Mouse (Mus musculus): ENCODE results near the gene Myt1l. TPM values are rescaled to one million over a fixed set of nuclear protein-coding genes. Genes with fewer than 3 reads are reported as not detected.

Myt1l gene
- polyA plus RNA-seq, 1 experiment from 2014 or later = 0.16 TPM

GRCm38 (mm10) chr12:29809569-29810185 is 281.5 kb downstream of the Myt1l start:
- no peak for DNase-seq (ENCODE audit: low spot score)

GRCm38 (mm10) chr12:29815466-29815865 is 287.3 kb downstream of the Myt1l start:
- no peak for DNase-seq (ENCODE audit: low spot score)

GRCm38 (mm10) chr12:29816130-29816529 is 287.9 kb downstream of the Myt1l start:
- no peak for DNase-seq (ENCODE audit: low spot score)

GRCm38 (mm10) chr12:29816761-29817160 is 288.6 kb downstream of the Myt1l start:
- DNase-seq (ENCODE audit: low spot score) = no peak

GRCm38 (mm10) chr12:29822216-29822615 is 294.0 kb downstream of the Myt1l start:
- DNase-seq (ENCODE audit: low spot score) = no peak

- no peak for DNase-seq (ENCODE audit: low spot score)
Observed at GRCm38 (mm10) chr12:29823766-29824417, 295.7 kb downstream of the Myt1l start.

- DNase-seq (ENCODE audit: low spot score) = no peak
Observed at GRCm38 (mm10) chr12:29830571-29830970, 302.4 kb downstream of the Myt1l start.

GRCm38 (mm10) chr12:29831356-29831755 is 303.2 kb downstream of the Myt1l start:
- DNase-seq (ENCODE audit: low spot score) = no peak

GRCm38 (mm10) chr12:29837301-29837791 is 309.2 kb downstream of the Myt1l start:
- DNase-seq (ENCODE audit: low spot score) = no peak

- DNase-seq (ENCODE audit: low spot score) = no peak
Observed at GRCm38 (mm10) chr12:29838421-29838820, 310.2 kb downstream of the Myt1l start.

GRCm38 (mm10) chr12:29849936-29850335 is 321.8 kb downstream of the Myt1l start:
- no peak for DNase-seq (ENCODE audit: low spot score)

GRCm38 (mm10) chr12:29854151-29854585 is 326.0 kb downstream of the Myt1l start:
- no peak for DNase-seq (ENCODE audit: low spot score)

- DNase-seq (ENCODE audit: low spot score) = peak; percentile 22
Observed at GRCm38 (mm10) chr12:29855007-29855406, 326.8 kb downstream of the Myt1l start.

- no peak for DNase-seq (ENCODE audit: low spot score)
Observed at GRCm38 (mm10) chr12:29860986-29861385, 332.8 kb downstream of the Myt1l start.

- no peak for DNase-seq (ENCODE audit: low spot score)
Observed at GRCm38 (mm10) chr12:29868295-29868694, 340.1 kb downstream of the Myt1l start.

GRCm38 (mm10) chr12:29868781-29869180 is 340.6 kb downstream of the Myt1l start:
- no peak for DNase-seq (ENCODE audit: low spot score)

- no peak for DNase-seq (ENCODE audit: low spot score)
Observed at GRCm38 (mm10) chr12:29872156-29872815, 344.1 kb downstream of the Myt1l start.

- DNase-seq (ENCODE audit: low spot score) = no peak
Observed at GRCm38 (mm10) chr12:29873281-29873772, 345.1 kb downstream of the Myt1l start.

GRCm38 (mm10) chr12:29877977-29878376 is 349.8 kb downstream of the Myt1l start:
- DNase-seq (ENCODE audit: low spot score) = no peak

GRCm38 (mm10) chr12:29882871-29883617 is 354.9 kb downstream of the Myt1l start:
- peak; percentile 28 for DNase-seq (ENCODE audit: low spot score)

GRCm38 (mm10) chr12:29884376-29884775 is 356.2 kb downstream of the Myt1l start:
- no peak for DNase-seq (ENCODE audit: low spot score)

Data from thymus, postnatal 0 days (tissue).